Mouse (Mus musculus): ENCODE measurements around the gene Kap. TPM values are rescaled to one million over a fixed set of nuclear protein-coding genes. Genes with fewer than 3 reads are reported as not detected.

Kap gene
- polyA plus RNA-seq, 1 experiment from 2014 or later, result not detected

Other genes starting within 250 kb of the Kap start
- 6.9 and 8.8 TPM in 2 replicates for gene Etv6, start 181.9 kb upstream of the Kap start, polyA plus RNA-seq (2015; fragmentation: Nextera tagmentation; extraction: Ambion mirVana)

All from neural tube, embryonic 13.5 days (tissue).